Mouse (Mus musculus): ENCODE results near the gene Atf1.
"Not testable (repeated sequence)": the region's sequence is repeated elsewhere in the genome, so short reads cannot be mapped to it uniquely, and the experiment has no call there.

The Atf1 gene

GRCm38 (mm10) chr15:100260351-100260750 lies 32.7 kb downstream of the Atf1 start:
- DNase-seq (ENCODE audit: low spot score), result not testable (repeated sequence)

DNA sequence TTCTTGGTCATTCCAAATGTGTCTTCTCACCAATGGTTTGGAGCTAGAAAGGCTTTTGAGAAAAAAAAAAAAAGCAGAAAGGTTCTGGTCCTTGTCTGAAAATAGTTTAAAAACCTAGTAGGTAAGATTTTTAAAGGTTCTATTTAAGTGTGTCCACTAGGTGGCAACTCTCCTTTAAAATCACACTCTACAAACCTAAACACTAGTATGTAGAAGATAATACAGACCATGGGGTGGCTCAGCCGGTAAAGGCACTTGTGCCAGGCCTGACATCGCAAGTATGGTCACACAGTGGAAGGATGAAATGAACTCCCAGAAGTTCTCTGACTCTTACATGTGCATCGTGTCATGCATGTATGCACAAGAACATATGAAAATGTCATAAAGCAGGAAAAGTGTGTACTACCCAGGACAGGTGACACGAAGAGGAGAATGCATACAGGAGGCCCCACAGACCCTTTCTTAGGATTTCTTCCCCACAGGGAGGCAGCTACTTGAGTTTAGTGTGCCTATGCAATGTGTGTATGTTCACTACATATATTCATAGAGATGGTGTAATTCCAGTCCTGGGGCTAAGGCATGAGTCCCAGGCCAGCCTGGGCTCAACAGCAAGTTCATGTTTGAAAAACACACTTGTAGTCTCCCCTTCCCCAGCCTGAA lies 35.8 kb downstream of the Atf1 start:
- peak; percentile 47 for DNase-seq (ENCODE audit: low spot score)

- DNase-seq (ENCODE audit: low spot score), result no peak
Observed at GRCm38 (mm10) chr15:100265586-100266325, 38.1 kb downstream of the Atf1 start.

GRCm38 (mm10) chr15:100268916-100269315 lies 41.3 kb downstream of the Atf1 start:
- no peak for DNase-seq (ENCODE audit: low spot score)

DNA sequence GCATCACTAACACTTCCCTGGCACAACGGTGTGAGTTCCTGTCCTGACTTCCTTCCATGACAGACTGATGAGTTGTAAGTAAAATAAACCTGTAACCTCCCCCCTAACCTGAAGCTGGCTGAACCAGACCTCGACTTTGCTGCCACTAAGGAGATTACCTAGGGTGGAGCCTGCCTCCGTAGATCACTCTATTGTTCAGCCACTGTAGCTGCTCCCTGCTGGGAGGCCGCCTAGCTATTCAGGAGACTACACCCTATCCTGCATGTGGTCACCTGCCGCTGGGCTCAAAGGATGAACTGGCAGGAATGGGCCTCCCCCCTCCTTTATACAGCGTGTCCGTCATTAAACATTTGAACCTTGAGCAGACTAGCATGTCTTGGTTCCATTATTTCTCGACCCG lies 42.2 kb downstream of the Atf1 start:
- no peak for DNase-seq (ENCODE audit: low spot score)

DNA sequence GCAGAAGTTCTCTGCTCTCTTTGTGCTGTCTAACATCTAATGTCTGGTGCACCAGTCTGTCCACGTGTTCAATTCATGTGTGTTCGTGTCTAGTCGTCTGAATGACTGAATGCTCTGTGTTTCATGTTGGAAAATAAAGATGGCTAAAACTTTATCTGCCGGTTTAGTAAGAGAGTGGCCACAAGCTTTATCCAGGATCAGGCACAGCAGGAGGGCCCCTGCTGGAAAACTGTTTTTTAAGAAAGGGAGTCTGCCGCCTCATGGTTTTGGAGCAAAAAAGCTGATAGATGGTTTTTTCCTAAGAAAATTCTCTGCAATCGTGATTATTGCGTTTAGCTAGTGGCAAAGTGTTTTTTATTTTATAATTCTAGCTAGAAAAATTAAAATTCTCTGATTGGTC lies 43.0 kb downstream of the Atf1 start:
- not testable (repeated sequence) for DNase-seq (ENCODE audit: low spot score)

GRCm38 (mm10) chr15:100271411-100271810 lies 43.8 kb downstream of the Atf1 start:
- DNase-seq (ENCODE audit: low spot score), result no peak

DNA sequence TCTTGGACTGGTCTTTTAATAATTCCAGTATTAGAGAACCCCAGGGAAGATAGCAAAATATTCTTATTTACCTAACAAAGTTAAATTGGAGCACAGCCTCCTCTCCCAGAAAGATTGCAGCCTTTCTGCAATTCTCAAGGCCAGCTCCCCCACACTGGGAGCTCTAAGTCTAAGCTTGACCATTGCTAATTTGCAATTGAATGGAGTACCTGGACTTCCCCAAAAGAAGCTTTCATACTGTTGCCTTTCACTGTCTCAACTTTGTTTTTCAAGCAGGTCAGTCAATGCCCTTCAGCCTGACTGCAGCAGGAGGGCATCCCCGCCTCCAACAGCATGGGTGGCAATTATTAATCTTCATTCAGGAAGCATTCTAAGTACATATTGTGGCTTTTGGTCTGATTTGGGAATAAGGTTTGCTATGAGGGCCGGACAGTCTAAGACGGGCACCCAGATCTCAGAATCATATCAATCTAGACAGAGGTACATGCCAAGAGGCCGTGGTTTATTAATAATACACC lies 46.2 kb downstream of the Atf1 start:
- DNase-seq (ENCODE audit: low spot score), result not testable (repeated sequence)

GRCm38 (mm10) chr15:100274790-100275559 lies 47.4 kb downstream of the Atf1 start:
- no peak for DNase-seq (ENCODE audit: low spot score)

- no peak for DNase-seq (ENCODE audit: low spot score)
Observed at GRCm38 (mm10) chr15:100276403-100276802, 48.8 kb downstream of the Atf1 start.

GRCm38 (mm10) chr15:100277586-100277985 lies 50.0 kb downstream of the Atf1 start:
- DNase-seq (ENCODE audit: low spot score), result no peak

DNA sequence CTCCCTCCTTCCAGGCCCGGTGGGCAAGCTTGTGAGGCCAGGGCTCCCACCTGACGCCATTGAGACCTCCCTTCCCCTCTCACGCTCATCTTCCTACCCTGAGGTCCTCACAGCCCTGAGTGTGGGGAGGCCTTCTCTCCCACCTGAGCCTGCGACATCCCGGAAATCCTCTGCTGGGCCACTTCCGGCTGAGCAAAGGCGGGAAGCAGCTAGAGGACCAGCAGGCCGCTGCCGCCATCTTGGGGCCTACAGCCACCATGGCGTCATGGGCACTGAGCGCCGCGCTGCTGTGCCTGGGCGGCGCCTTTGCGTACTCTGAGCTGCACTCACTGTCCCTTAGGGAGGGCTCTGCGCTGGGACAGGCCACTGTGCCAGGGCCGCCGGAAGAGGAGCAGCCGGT lies 53.0 kb downstream of the Atf1 start, which contains the start of gene Tmprss12:
Gene Tmprss12 (plus strand): TSS at position 212 of the 400 bp plus-strand sequence.
- no peak for DNase-seq (ENCODE audit: low spot score)

- DNase-seq (ENCODE audit: low spot score), result no peak
Observed at GRCm38 (mm10) chr15:100288980-100289379, 61.4 kb downstream of the Atf1 start.

DNA sequence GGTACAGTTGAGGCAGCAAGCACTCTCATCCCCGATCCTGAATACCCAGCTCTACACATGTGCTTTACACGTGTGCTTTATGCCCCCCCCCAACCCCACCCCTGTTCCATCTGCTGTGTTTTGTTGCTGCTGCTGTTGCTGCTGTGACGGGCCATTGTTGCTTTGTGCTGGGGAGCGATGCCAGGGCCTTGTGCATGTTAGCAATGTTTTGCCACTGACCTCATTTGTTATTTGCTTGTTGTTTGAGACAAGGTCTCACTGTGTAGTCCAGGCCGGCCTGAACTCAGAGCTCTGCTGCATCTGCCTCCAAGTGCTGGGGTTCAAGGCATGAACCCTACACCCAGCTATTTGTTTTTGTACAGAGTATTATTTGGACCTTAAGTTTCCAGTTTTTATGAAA lies 63.2 kb downstream of the Atf1 start:
- no peak for DNase-seq (ENCODE audit: low spot score)

- DNase-seq (ENCODE audit: low spot score), result no peak
Observed at GRCm38 (mm10) chr15:100292326-100292725, 64.7 kb downstream of the Atf1 start.

DNA sequence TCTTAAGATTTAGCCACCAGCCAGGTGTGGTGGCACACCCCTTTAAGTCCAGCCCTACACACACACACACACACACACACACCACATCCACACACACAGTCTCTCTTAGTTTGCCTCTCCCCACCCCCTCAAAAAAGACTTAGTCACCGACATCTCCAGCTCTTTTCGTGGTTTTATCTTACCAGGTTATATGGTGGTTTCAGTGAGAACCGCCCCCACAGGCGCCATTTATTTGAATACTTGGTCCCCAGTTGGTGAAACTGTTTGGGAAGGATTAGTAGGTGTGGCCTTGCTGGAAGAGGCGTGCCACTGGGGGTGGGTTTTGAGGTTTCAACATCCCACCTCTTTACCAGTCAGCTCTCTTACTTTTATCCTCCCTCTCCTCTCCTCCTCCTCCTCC lies 70.2 kb downstream of the Atf1 start:
- DNase-seq (ENCODE audit: low spot score), result no peak

- DNase-seq (ENCODE audit: low spot score), result no peak
Observed at GRCm38 (mm10) chr15:100300499-100300898, 72.9 kb downstream of the Atf1 start.

DNA sequence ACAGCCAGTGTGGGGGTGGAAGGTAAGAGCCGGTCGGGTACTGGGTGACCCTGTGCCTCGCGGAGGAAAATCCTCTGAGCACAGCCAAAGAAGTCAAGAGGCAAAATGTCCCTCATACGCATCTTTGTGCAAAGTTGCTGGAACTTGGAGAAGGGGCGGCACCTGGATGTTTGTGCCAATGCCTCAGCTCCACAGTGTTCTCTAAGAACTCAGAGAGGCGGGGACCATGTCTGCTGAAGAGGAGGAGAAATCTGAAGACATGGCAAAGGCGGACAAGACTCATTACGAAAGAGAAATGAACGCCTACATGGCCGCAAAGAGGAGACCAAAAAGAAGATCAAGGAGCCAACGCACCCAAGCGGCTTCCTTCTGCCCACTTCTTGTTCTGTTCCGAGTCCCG lies 73.9 kb downstream of the Atf1 start:
- DNase-seq (ENCODE audit: low spot score), result no peak

- DNase-seq (ENCODE audit: low spot score), result no peak
Observed at GRCm38 (mm10) chr15:100303428-100304018, 75.9 kb downstream of the Atf1 start.

DNA sequence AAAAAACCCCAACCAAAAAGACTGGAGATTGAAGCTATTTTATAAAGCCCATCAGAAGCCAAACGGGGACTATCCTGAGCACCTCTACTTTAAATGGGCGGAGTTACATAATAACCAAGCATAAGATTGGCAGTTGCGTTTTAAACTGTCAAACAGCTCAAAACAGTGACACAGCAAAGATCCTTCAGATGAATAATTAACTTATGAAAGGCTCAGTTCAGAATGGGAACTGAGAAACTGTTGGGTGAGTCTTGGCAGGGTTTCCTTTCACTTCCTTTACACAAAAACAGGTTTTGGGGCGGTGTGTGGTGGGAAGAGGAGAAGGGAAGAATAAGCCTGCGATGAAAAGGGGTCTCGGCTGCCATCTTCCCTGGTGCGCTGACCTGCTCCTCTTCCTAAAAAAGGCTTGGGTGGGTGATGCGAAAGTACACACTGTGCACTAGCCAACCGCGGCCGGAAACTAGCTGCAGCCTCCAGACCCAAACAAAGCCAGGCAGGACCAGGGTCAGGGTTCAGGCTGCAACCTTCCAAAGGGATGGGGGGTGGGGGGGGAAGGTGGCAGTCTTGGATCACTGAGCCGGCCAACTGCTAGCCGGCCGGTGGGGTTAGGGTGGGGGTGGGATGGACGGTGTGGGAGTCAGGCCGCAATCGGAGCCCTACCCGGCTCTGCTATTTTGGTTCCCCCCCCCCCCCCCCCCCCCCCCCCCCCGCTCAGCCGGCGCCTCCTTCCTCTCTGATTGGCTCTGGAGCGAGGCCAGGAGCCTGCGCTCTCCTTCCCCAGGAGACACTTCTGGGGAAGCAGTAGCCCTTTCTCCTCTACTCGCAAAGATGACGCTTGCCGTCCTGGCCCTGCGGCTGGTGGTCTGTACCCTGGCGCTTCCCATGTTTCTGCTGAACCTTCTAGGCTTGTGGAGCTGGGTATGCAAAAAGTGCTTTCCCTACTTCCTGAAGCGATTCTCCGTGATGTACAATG lies 76.7 kb downstream of the Atf1 start, which contains the start of gene Mettl7a1:
Gene Mettl7a1 (plus strand): TSS at position 122 of the 973 bp plus-strand sequence.
- DNase-seq (ENCODE audit: low spot score), result peak; percentile 80

GRCm38 (mm10) chr15:100306201-100306600 lies 78.6 kb downstream of the Atf1 start:
- DNase-seq (ENCODE audit: low spot score), result no peak
